Mouse (Mus musculus) lung, postnatal 25 days (tissue): ENCODE data around the gene Ptgr1.

Source experiments
- DNase-seq: peaks from one replicate; pipeline ENCODE4 v3.0.0; 2022; ENCODE audit warnings: low spot score

Ptgr1 gene

DNA sequence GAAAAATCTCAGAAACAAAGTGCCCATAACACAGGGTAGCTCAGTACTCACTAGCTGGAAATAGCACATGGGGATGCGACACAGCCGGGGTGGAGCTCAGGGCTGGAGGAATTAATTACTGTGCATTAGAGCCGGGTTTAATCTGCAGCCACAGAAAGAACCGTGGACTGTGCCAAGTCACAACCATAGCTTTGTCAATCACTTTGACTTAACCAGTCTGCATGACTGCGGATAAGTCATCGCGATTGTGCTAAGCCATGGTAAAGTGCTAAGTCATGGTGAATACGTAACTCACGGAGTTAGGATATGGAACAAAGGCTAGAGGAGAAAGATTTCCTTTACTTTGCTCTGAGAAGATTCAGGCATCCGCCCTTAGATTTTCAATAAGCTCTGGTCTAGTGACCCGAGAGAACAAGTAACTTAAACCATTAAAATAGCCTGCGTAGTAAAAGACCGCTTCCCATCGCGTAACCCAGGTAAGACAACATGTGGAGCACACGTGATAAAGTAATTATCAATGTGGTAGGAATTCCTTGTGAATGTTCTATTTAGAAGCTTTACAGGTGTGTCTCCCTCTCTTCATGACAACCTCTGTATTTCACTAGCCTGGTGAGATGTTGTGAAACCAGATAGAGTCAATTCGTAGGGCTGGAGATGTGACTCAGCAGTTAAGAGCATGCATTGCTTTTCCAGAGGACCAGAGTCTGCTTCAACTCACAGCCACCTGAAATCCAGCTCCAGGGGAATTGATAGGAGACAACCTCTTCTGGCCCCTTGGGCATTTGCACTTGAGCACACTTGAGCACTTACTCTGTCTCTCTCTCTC is 3.9 kb upstream of the Ptgr1 start:
- peak; percentile 30 for DNase-seq

DNA sequence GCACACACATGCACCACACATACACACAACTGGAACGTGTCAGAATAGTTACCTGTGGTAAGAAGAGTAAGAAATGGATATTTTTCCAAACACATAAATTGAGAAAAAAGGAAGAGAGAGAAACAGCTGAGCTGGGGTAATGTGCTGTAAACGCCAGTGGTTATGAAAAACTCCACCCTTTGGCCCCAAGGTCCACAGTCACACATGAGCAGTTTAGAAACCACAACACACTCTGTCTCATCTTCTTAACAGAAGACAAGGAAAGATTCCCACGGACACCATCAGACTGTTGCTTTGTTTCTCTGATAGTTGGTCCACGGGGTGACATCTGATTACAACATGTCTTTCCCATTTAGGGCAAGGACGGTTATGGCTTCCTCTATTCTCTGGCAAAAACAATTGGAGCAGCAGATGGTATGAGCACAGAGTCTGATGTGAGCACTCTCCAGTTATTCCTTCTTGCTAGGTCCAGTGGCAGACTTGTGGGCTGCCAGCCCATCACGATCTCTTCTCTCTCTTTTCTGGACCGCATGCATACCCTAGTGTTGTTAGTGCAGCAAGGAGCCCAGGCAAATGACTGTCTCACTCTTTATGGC is 2.5 kb upstream of the Ptgr1 start:
- DNase-seq: no peak

DNA sequence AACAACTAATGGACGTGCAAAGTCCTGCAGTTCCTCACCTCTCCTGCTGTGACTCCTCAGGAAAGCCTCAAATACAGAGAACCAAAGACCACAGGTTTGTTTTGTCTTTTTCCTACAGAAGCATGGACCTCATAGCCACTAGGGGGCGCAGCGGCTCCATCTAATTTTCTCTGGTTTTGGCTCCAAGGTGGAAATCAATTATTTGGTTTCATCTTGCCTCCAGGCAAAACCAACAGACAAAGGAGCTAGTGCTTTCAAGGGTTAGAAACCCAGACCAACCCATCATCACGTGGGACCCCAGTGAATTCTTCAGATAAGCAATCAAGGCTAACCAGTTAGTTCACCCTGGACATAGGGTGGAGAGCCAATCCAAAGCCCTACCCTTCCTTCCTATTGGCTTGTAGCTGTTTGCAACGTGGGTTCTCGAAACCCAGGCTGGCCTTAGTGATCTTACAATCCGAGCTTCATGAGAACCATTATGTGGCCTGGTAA is 1.7 kb downstream of the Ptgr1 start:
- DNase-seq: peak; percentile 84

DNA sequence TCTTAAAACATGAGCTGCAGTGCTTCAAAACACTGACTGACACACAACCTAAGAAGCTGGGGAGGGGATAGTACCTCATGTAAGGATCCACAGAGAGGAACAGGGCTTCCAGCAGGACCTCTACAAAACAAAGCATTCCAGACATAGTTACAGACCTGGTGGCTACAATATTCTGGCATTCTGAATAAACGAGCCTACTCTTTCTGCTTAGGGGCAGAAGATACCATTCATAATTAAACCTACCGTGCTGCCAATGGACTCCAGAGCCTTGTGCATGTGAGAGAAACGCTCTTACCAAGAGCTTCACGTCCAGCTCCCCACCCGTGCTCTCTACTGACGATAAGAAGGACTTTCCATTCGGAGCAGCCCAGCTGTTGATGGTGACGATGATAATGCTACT is 4.1 kb downstream of the Ptgr1 start:
- DNase-seq: no peak

DNA sequence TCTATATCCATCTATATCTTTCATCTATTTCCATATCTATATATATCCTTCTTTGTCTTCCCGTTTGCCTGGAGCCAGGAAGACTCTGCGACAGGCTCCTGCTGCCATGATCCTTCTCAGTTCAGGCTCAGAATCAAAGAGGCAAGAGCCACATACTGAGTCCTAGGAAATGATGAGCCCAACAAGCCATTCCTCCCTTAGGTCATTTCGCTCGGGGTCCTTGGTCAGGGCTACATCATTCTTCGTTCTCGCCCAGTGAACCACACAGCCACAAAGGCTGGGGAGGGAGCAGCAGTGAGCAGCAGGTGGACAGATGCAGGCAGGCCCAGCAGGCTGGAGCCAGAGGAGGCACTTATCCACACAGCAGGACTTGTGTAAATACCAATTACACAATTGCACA is 5.5 kb downstream of the Ptgr1 start:
- DNase-seq: no peak

DNA sequence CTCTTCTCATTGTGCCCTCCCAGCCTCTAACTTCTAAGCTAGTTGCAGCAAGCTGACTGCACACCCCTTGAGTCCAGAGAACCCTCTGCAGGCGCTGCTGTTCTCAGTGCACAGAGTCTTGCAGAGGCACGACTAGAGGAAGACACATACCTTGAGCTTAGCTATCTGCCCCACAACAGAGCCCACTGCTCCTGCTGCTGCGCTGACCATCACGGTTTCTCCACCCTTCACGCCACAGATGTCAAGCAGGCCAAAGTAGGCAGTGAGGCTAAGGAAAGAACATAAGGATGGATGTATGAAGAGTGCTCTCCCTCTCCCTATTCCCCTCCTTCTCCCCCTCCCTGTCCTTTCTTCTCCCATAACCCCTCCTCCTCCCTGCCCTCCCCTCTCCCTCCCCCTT is 11.2 kb downstream of the Ptgr1 start:
- no peak for DNase-seq

DNA sequence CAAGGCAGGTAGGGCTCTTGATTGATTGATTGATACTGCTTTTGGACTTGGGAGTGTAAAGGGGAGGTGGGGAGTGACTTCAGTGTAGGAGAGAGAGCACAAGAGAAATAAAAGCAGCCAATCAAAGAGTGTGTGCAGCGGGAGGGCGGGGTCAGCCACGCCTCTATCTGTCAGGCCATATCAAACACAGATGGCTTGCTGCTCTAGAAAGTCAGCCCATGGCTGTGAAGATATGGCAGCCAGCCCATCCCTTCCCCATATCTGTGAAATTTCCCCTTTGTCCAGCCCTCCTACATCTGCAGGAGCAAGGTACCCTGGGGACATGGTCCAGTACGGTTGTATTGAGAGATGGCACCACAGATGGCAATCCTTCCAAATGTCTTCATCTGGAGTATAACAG is 16.2 kb downstream of the Ptgr1 start:
- no peak for DNase-seq

DNA sequence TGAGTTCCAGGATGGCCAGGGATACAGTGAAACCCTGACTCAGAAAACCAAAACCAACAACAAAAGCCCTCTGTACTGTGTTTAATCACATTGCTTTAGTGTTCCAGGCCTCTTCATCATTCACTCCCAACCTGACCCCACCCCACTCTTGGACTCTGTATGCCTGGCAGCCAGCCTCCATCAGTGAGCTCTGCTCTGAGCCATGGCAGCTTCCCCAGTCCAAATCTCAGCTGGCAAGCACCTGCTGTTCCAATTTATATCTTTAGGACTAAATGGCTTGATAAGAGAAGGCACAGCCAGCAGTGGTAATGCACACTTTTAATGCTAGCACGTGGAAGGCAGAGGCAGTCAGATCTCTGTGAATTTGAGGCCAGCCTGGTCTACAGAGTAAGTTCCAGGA is 21.8 kb downstream of the Ptgr1 start:
- no peak for DNase-seq

DNA sequence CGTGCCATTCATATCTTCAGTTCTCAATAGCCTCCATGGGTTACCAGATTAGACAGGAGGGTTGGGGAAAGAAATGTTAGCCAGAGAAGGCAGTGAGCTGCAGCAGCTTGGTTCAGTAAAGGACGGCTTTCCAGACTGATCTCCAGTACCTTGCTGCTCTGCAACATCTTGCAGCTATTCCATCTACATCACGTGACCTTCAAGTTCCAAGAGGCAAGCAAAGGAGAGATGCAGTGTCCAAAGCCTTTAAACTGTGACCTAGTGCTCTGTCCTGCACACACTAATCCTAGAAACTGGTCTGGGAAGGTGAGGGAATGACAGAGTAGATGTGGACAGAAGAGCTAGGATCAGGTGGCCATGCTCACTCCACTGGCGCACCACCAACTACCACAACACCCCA is 23.6 kb downstream of the Ptgr1 start:
- no peak for DNase-seq

DNA sequence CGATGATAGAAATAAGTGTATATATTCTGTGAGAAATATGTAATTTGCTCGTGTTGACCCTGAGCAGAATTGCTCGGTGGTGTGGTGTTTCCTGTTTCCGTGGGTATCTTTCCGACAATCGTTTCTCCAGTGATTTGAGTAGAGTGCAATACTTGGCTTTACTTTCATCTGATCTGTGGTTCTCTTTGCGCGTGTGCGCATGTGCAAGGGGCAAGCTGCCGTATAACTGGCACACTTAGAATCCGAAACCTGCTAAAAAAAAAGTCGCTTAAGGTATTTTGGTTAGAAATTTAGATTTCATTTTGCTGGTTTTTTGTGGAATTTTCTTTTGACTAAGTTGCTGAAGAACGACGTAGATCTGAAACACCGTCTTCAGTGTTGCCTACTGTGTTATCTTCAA is 25.2 kb downstream of the Ptgr1 start:
- DNase-seq: no peak

DNA sequence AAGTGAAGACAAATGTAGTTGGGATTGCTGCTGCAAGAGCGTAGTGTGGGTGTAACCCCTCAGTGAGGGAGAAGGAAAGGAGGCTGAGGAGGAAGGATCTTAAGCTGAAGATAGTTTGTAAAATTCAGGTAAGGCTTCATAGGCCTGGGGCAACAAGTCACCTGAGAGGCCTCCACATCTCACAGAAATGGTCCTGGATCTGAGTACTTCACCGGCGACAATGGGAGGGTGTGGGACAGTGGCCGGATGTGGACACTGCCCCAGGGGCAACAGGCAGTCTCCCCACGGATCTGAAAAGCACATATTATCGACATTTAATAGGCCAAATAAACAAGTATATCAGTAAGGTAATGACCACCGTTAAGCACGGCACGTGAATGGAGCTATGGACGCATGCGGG is 34.3 kb downstream of the Ptgr1 start:
- no peak for DNase-seq

DNA sequence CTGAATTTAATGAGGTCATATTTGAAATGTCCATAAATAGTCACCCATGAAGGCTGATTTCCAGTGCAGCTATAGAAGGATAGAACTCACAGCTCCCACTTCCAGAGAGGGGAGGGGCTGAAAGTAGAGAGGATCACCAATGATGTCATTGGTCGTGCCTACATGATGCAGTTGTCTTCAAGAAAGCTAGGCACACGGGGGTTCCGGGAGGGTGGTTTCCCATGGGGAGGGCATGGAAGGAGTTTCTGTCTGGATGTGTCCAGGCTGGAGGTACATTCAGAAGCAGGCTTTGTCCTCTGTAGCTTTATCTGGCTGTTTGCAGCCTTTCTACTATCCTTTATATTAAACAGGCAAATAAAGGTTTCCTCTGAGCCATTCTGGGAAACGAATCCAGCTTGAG is 38.5 kb downstream of the Ptgr1 start:
- DNase-seq: no peak

DNA sequence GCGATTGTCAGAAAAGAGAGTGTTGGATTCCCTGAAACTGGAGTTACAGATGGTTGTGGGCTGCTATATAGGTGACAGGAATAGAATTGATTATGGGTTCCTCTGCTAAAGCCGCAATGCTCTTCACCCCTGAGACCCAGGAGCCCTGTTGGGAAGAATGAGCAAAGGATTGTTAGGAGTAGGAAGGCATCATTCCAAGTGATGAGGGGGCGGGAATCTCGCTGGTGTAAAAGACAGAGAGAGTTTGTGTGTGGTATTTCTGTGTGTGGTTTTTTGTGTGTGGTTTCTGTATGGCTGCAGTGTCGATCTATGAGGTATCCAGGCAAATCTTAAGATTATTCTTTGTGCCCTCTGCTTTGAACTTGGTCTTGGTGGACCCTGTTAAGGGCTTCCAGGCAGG is 42.2 kb downstream of the Ptgr1 start:
- DNase-seq: no peak

DNA sequence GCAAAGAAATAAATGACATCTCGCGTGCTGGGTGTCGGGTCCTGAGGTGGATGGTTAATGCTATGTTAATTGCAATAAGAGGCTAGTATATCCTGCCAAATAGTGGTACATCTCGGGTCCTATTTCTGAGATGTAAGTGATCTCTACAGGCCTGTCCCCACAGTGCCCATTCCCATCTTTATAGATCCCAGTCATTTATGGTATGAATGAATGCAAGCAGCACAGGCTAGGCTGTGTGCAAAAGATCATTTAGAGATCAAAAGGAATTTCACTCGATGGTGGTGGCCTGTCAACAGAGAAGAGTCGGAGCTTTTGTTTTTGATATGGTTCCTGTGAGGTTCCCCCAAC is 42.7 kb downstream of the Ptgr1 start:
- DNase-seq: no peak

DNA sequence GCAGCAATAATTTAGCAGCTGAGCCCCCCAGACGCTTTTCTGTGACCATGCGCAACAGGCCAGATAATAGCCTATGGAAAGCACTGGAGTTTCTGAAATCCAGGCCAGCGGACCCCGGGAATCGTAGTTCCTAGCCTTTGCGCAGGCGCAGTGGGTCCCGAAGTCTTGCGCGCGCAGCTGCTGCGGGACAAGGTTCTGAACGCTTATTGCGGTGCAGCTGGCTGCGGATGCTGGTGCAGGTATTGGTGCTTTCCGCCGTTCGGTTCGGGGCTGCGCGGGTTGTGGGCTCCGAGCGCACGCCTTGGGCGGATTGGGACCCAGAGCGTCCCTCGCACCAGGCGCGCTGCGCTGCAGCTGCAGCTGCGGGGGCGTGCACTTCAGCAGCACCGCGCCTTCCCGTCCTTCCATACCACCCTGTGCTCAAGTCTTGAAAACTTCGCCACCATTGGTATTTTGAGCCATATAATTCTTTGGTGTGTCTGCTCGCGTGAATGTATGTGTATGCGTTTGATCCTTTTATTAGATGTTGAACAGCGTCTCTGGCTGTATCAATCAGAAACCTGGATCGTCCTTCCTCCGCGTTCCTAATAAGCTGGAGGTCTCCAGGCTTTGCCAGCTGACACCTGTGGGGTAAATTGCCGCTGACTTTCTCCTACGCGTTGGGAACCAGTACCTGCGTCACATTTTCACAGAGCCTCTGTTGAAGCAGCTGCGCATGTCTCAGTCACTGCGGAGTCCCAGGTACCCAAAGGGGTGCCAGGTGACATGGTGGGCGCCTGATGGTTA is 43.3 kb downstream of the Ptgr1 start, which contains the start of gene Zkscan16:
TSS of gene Zkscan16 (plus strand) at position 209 of the 786 bp plus-strand sequence.
- DNase-seq: peak; percentile 49

DNA sequence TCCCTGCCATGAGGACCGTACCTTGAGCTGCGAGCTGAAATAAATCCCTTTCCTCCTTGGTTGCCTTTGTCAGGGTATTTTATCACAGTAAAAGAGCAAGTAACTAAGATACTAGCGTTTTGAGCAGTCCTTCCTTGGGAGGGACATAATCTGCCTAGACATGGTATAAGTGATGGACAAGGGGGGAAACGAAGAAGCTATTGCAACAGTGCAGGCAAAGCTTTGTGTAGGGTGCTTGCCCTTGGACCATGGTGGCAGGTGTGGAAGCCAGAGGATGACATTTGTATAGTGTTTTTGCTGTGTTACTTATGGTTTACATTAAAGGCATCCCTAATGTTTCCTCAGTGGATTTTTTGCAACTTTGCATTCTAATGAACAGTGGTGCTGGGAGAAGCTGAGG is 44.0 kb downstream of the Ptgr1 start:
- no peak for DNase-seq

DNA sequence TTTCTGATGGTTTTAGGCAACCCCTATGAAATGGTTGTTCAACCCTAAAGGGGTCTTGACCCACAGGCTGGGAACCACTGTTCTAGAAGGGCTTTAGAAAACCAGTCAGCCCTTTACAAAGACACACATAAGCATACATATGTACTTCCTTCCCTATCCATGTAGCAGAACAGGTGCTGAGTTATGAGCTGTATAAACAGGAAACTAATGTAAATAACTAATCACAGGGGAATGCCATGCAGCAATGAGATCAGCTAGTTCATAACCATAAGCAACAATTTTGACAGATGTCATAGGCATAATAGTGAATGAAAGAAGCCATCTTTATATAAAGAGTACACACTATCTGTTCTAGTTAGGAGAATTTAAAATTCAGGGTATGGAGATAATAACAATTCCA is 45.3 kb downstream of the Ptgr1 start:
- no peak for DNase-seq

DNA sequence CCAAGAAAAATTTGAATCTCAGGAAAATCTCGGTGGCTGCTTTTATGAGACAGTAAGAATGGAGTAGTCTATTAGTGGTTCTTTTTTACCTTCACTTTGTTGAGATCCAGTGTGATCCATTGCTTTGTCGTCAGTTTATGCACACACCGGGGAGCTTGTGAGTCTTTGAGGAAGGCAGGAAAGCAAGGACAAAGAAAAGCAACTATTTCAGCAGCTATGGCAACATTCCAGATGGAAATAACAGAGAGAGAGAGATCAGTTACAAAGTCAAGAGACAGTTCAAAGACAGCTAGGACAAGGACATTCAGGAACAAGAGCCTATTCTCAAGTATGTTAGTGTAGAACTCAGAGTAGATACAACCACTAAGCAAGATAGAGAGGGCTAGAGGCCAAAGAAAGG is 51.1 kb downstream of the Ptgr1 start:
- no peak for DNase-seq

DNA sequence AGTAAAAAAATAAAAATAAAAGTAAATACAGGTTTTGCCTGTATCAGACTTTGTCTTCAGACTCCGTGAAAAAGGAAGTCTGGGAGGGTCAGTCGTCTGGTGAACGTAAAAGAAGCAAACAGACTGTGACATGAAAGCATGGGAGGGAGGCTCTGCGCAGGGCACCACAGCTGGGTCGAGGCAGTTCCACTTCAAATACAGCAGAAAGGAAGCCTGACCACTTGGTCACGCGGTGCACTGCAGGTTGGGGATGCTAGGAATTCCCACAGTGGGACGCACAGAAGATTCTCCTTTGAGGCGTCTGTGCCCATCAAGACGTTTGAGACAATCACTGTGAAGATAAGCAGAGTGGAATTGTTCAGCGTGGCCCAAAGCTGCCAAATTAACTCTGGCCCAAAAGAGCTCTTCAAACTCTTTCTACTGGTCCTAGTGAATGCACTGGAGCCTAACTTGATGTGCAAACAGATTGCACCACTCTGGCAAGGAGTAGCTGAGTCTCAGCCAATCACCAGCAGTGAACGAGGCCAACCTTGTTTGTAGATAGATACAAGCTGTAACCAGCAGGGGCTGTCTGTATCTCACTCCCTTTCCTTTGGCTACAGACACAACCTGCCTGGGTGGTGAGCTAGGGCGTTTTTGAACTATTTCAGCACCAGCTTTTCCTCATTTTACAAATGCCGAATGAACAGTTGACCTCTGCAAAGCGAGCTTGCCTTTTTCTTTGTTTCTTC is 52.0 kb downstream of the Ptgr1 start:
- peak; percentile 73 for DNase-seq

DNA sequence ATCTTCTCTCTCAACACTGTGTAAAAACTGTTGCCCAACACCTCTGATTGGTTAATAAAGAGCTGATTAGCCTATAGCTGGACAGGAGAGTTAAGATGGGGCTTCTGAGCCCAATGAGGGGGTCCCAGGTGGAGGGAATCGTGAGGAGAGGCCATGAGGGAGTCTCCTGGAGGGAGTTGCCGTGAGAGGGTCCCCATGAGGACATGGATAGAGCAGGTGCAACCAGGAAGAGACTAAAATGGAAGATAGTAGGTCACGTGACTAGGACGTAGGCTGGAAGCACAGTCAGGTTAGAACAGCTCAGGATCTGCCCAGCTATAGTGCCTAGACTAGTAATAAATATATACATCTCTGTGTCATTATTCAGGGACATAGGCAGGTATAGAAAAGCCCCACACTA is 52.6 kb downstream of the Ptgr1 start:
- DNase-seq: no peak

DNA sequence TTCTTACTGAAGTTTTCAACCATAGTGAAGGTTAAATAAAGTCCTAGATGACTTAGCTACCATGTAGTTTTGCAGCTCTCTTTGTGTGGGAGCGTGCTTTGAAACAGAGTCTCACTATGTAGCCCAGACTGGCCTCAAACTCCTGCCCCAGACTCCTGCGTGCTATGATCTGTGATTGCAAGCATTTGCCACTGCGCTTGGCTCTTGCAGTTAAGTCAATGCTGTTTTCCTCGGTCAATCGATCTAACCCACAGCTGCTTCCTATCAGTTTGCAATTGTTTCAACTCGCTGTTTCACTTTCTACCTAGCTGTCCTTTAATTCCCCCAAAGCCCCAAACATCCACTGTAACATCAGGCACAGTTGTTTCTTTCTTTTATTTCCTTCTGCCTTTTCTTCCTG is 54.4 kb downstream of the Ptgr1 start:
- DNase-seq: no peak

DNA sequence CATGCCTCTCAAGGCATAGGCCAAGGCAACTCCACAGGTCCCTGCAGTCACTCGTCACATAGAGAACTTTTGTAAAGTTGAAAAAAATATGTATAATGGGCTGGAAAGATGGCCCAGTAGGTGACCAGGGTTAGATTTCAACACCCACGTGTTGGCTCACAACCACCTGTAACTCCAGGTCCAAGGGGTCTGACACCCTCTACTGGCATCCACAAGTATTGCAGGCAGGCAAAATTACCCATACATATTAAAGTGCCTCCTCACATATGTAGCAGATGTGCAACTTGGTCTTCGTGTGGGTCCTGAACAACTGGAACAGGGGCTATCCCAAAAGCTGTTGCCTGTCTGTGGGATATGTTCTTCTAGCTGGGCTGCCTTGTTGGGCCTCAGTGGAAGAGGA is 59.3 kb downstream of the Ptgr1 start:
- no peak for DNase-seq
